In genomic region chr5:103355372-103356300, GRCm38 (mm10) we compare ENCODE assay signal across 8 mouse cellular contexts.
DNase-seq lines count a peak whose midpoint lies in the region; ATAC-seq and TF ChIP-seq lines count a peak whose summit lies in the region.

No protein-coding gene starts in this region.

- H3K36me3 ChIP-seq in forebrain, embryonic 12.5 days (replicated peaks): no peaks in the 10 kb centered on the region
- peaks cover 3% of the 10 kb centered on the region; the same call in 1 of the 2 replicates for H3K36me3 ChIP-seq in hindbrain, embryonic 13.5 days
- H3K36me3 ChIP-seq in limb, embryonic 11.5 days (ENCODE audit: control insufficient read depth, insufficient read depth, low read length): no peaks in the 10 kb centered on the region
- no peaks in the 10 kb centered on the region for H3K36me3 ChIP-seq in midbrain, postnatal 0 days (ENCODE audit: insufficient read depth, low read length)

- peak; percentile 38 for TF ChIP-seq CTCF in bone marrow, adult 2 months (IDR thresholded peaks at IDR 0.05; ENCODE audit: control insufficient read depth, insufficient read depth, low read length)
- TF ChIP-seq CTCF in midbrain, postnatal 0 days (IDR thresholded peaks at IDR 0.05): peak; percentile 92

- WGBS in bone marrow, adult 2 months: 42% methylated on average over 21 of the region's 21 CpGs
- WGBS in forebrain, embryonic 12.5 days: 31% methylated on average over 21 of the region's 21 CpGs
- 11% methylated on average over 21 of the region's 21 CpGs for whole genome bisulfite sequencing in hindbrain, embryonic 13.5 days
- WGBS in limb, embryonic 11.5 days: 51% methylated on average over 21 of the region's 21 CpGs
- WGBS in midbrain, postnatal 0 days: 13% methylated on average over 21 of the region's 21 CpGs

- TF ChIP-seq POLR2A in bone marrow, adult 2 months (IDR thresholded peaks at IDR 0.05; ENCODE audit: borderline replicate concordance, control insufficient read depth, low read depth, low read length): no peak

- no peak overlapping the region for H3K27ac ChIP-seq in bone marrow, adult 2 months (ENCODE audit: control insufficient read depth, insufficient read depth, low read depth, low read length, poor library complexity)
- no peak overlapping the region for H3K27ac ChIP-seq in forebrain, embryonic 12.5 days
- no peak overlapping the region for H3K27ac ChIP-seq in hindbrain, embryonic 13.5 days
- H3K27ac ChIP-seq in limb, embryonic 11.5 days (replicated peaks; ENCODE audit: low read depth, low read length): no peak overlapping the region
- H3K27ac ChIP-seq in midbrain, postnatal 0 days (ENCODE audit: low read depth, low read length): no peak overlapping the region

- H3K27me3 ChIP-seq in forebrain, embryonic 12.5 days: peaks cover 4% of the 10 kb centered on the region; the same call in 1 of the 2 replicates
- H3K27me3 ChIP-seq in hindbrain, embryonic 13.5 days: no peaks in the 10 kb centered on the region
- H3K27me3 ChIP-seq in limb, embryonic 11.5 days (ENCODE audit: control insufficient read depth, insufficient read depth, low read length): no peaks in the 10 kb centered on the region
- no peaks in the 10 kb centered on the region for H3K27me3 ChIP-seq in midbrain, postnatal 0 days (ENCODE audit: insufficient read depth, low read length)

- H3K4me2 ChIP-seq in forebrain, embryonic 12.5 days: peak overlapping the region; percentile 43
- H3K4me2 ChIP-seq in hindbrain, embryonic 13.5 days: peak overlapping the region; percentile 52
- H3K4me2 ChIP-seq in limb, embryonic 11.5 days (ENCODE audit: low read depth, severe bottlenecking): peak overlapping the region; percentile 27; the same call in 1 of the 2 replicates
- H3K4me2 ChIP-seq in midbrain, postnatal 0 days (ENCODE audit: low read depth, low read length, poor library complexity, severe bottlenecking): peak overlapping the region; percentile 48

- ATAC-seq in forebrain, embryonic 12.5 days (ENCODE audit: low FRiP score): peak; percentile 61; the same call in 1 of the 2 replicates
- ATAC-seq in hindbrain, embryonic 13.5 days (ENCODE audit: low FRiP score): 0 out of 2 replicates have a peak, but pooled peaks have one; percentile 43
- ATAC-seq in limb, embryonic 11.5 days (ENCODE audit: insufficient number of reproducible peaks, low FRiP score, low TSS enrichment, low read depth): no peak
- no peak for ATAC-seq in midbrain, postnatal 0 days (ENCODE audit: low FRiP score)

- H3K4me3 ChIP-seq in bone marrow, adult 2 months (replicated peaks; ENCODE audit: control insufficient read depth, low read depth, low read length): no peak overlapping the region
- H3K4me3 ChIP-seq in forebrain, embryonic 12.5 days (replicated peaks): peak overlapping the region; percentile 19; the same call in 1 of the 2 replicates
- peak overlapping the region; percentile 20 for H3K4me3 ChIP-seq in hindbrain, embryonic 13.5 days
- no peak overlapping the region for H3K4me3 ChIP-seq in limb, embryonic 11.5 days (ENCODE audit: low read depth, low read length)
- peak overlapping the region; percentile 15; the same call in 1 of the 2 replicates for H3K4me3 ChIP-seq in midbrain, postnatal 0 days (ENCODE audit: low read depth, low read length)

- peak overlapping the region; percentile 2; the same call in 1 of the 2 replicates for H3K9ac ChIP-seq in forebrain, embryonic 12.5 days
- peak overlapping the region; percentile 59 for H3K9ac ChIP-seq in hindbrain, embryonic 13.5 days
- H3K9ac ChIP-seq in limb, embryonic 11.5 days (ENCODE audit: low read length): no peak overlapping the region
- no peak overlapping the region for H3K9ac ChIP-seq in midbrain, postnatal 0 days (replicated peaks; ENCODE audit: low read length, poor library complexity, severe bottlenecking)

- DNase-seq in right cerebral cortex, adult 2 months (ENCODE audit: low spot score in 2 of 2): peak; percentile 50 to 66
- no peak for DNase-seq in right cerebral cortex, postnatal 36 days (ENCODE audit: low spot score in 2 of 2)
- DNase-seq in limb, embryonic 11.5 days (ENCODE audit: low spot score): peak; percentile 65
- peak; percentile 75 for DNase-seq in midbrain, postnatal 0 days (ENCODE audit: low spot score)
- DNase-seq in spleen, postnatal 4 days (ENCODE audit: low spot score in 2 of 2): no peak

- 0 out of 2 replicates have a peak, but pooled peaks cover 7% of the 10 kb centered on the region for H3K9me3 ChIP-seq in forebrain, embryonic 12.5 days
- H3K9me3 ChIP-seq in hindbrain, embryonic 13.5 days: 0 out of 2 replicates have a peak, but pooled peaks cover 8% of the 10 kb centered on the region
- no peaks in the 10 kb centered on the region for H3K9me3 ChIP-seq in limb, embryonic 11.5 days (ENCODE audit: control insufficient read depth, low read length)
- H3K9me3 ChIP-seq in midbrain, postnatal 0 days (ENCODE audit: low read length): no peaks in the 10 kb centered on the region

- H3K4me1 ChIP-seq in bone marrow, adult 2 months (ENCODE audit: control insufficient read depth, insufficient read depth, low read length): no peaks in the 10 kb centered on the region
- H3K4me1 ChIP-seq in forebrain, embryonic 12.5 days: peaks cover 12% of the 10 kb centered on the region
- peaks cover 7% of the 10 kb centered on the region for H3K4me1 ChIP-seq in hindbrain, embryonic 13.5 days (replicated peaks)
- no peaks in the 10 kb centered on the region for H3K4me1 ChIP-seq in limb, embryonic 11.5 days (ENCODE audit: control insufficient read depth, insufficient read depth, low read length)
- H3K4me1 ChIP-seq in midbrain, postnatal 0 days (ENCODE audit: insufficient read depth, low read length): peaks cover 3% of the 10 kb centered on the region; the same call in 1 of the 2 replicates

Comparison
In these comparisons a context has a peak if more than half of its experiments do, and no peak if none do; other contexts are left out.
1. DNase-seq: peak in right cerebral cortex, adult 2 months (2 of 2), limb, embryonic 11.5 days (single experiment) and midbrain, postnatal 0 days (single experiment); none in right cerebral cortex, postnatal 36 days (0 of 2) and spleen, postnatal 4 days (0 of 2).
2. H3K4me3 ChIP-seq: peak in forebrain, embryonic 12.5 days (single experiment), hindbrain, embryonic 13.5 days (single experiment) and midbrain, postnatal 0 days (single experiment); none in bone marrow, adult 2 months (single experiment) and limb, embryonic 11.5 days (single experiment).
3. ATAC-seq: peak in forebrain, embryonic 12.5 days (single experiment) and hindbrain, embryonic 13.5 days (single experiment); none in limb, embryonic 11.5 days (single experiment) and midbrain, postnatal 0 days (single experiment).
4. H3K9ac ChIP-seq: peak in forebrain, embryonic 12.5 days (single experiment) and hindbrain, embryonic 13.5 days (single experiment); none in limb, embryonic 11.5 days (single experiment) and midbrain, postnatal 0 days (single experiment).
5. Peak in every context shown above with its lines, with median percentiles within 50 percentile points of each other: H3K4me2 ChIP-seq.